Mouse (Mus musculus): ENCODE results near the gene Larp1. TPM values are rescaled to one million over a fixed set of nuclear protein-coding genes. Genes with fewer than 3 reads are reported as not detected.

Larp1 gene
- total RNA-seq, 2 experiments from 2014 or later = 69.1 to 85.8 TPM

DNA sequence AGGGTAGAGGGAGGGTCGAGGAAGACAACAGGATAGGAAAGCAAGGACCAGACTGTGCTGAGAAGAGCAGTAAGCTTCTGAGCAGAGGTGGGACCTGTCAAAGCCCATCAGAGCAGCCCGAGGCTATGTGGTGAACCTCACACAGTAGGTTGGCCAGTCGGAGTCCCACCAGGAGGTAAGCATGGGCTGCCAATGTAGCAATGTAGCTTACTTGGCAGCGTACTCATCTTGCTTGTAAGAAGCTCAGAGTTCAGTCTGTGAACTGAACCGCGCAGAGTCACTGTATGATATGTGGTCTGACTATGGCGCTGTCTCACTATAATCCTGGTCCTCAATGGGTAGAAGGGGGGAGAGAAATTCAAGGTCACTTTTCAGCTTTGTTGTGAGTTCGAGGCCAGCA, 5.7 kb upstream of the Larp1 start:
- no peak for DNase-seq

DNA sequence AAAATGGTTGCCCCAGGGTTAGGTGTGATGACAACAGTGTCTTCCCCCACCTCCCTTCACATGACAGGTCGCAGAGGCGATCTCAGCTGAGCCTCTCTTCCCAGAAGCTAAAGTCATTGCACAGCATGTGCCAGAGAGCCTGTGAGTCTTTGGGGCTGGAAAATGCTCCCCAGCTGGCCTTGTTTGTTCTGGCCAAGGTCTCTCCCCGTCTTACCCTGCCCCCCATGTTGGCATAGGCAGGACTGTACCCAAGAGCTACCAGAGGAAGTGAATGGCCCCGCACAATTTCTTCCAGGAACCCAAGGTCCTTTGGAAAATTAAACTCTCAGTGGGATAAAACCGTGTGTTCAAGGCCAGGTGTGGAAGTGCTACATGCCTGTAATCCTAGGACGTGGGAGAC, 5.1 kb upstream of the Larp1 start:
- DNase-seq = no peak

GRCm38 (mm10) chr11:58005110-58005509, 3.8 kb upstream of the Larp1 start:
- no peak for DNase-seq

GRCm38 (mm10) chr11:58008013-58008412, 851 bp upstream of the Larp1 start:
- no peak for DNase-seq

- DNase-seq = peak; percentile 89
Observed at GRCm38 (mm10) chr11:58008437-58009050, 320 bp upstream of the Larp1 start.

GRCm38 (mm10) chr11:58009516-58010141, 765 bp downstream of the Larp1 start:
- DNase-seq = peak; percentile 74

DNA sequence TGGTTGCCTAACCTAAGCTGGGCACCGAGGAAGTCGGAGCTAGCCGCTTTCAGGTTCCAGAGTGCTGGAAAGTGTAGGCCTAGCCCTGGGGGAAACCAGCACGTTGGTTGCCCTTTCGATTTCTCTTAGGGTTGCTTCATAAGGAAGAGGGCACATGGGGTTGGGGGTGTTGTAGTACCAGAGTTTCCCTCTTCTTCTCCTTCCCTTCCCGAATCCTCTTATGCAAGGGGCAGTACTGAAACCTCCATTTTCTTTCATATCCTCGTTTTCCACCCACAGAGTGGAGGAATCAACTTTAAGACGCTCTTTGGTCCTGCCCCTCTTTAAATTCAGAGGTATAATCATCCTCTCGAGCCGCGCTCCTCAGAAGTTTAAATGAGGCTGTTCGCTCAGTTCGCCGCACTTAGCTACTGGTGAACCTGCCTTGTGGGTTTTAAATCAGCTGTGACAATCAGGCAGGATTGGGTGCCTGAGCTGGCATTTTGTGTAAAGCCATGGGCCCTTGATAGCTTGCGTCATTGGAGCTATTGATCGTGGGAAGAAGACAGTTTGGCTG, 1.4 kb downstream of the Larp1 start:
- DNase-seq = no peak

GRCm38 (mm10) chr11:58010930-58011329, 2.1 kb downstream of the Larp1 start:
- DNase-seq = no peak

DNA sequence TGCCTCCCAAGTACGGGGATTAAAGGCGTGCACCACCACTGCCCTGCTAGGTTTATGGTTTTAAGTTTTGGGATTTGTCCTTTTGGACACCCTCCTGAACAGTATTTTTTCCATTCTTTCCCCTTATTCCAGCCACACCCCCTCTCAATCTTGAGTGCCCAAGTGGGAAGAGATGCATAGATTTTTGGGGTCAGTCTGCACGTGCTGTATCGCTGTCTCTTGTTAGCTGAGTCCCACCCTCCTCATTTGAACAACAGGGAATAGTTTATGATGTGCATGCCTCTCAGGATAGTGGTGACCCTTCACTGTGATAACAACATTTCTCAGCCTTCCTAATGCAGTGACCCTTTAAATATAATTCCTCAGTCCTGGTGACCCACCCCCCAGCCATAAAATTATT, 2.9 kb downstream of the Larp1 start:
- no peak for DNase-seq

DNA sequence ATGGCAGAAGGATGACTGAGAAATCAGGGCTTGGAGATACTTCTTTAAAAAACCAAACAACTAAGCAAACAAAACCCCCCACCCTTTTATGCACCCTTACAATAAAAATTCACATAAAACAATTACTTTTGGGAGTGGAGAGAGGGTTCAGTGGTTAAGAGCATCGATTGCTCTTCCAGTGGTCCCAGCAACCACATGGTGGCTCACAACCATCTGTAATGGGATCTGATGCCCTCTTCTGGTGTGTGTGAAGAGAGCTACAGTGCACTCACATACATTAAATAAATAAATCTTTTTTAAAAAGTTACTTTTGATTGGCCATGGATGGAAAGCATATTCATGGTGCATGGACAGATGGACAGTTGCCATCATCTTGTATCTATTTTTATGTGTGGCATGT, 3.8 kb downstream of the Larp1 start:
- DNase-seq = no peak

- no peak for DNase-seq
Observed at GRCm38 (mm10) chr11:58013100-58013499, 4.2 kb downstream of the Larp1 start.

DNA sequence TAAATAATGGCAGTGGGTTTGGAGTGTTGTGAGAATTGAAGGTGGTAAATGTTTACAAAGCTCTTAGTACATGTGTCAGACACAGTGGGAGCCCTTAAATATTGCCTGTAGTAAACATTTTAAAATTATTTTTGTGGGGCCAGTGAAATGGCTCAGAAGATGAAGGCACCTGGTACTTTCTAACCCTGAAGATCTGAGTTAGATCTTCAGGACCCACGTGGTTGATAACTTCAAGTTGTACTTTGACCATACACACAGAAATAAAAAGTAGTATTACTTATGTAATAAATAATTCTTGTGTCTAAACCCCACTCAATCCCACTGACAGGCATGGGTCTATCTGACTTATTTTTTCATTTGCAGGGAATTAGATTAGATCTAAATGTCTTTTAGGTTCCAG, 5.7 kb downstream of the Larp1 start:
- no peak for DNase-seq

DNA sequence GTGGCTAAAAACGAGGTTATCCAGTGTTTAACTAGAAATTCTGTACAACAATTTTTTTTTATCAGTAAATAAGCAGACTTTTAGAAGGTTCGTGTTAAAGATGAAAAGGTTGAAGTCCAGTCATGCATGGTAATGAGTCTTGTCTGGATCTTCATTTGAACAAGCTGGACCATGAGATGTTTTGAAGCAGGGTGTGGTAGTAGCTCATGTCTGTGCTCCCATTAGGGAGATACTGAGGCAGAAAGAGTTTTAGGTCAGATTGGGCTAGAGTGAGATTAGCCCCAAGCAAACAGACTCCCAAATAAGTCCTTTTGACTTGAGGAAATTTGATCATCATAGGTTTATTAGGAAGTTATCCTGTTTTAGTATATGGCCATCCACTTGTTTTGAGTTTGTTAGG, 6.5 kb downstream of the Larp1 start:
- no peak for DNase-seq

DNA sequence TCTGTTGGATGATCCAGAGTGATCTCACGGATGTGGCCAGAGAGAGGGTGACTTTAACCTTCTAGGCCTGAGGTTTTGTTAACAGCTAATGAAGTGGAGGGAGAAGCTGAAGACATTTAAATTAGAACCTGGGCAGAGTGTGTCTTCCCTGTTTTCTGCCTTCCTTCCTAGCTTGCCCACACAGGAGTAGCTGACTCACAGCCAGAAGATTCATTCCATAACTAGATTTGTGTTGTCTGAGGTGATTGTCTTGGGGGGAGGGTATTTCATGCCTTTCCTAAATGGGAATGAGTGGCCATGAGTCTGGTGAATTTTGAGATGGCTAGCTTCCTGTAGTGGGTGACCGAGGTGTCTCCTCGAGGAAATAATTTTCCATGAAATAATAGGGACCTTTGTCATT, 7.5 kb downstream of the Larp1 start:
- no peak for DNase-seq

GRCm38 (mm10) chr11:58017422-58017821, 8.6 kb downstream of the Larp1 start:
- DNase-seq = no peak

- no peak for DNase-seq
Observed at GRCm38 (mm10) chr11:58018287-58018686, 9.4 kb downstream of the Larp1 start.

DNA sequence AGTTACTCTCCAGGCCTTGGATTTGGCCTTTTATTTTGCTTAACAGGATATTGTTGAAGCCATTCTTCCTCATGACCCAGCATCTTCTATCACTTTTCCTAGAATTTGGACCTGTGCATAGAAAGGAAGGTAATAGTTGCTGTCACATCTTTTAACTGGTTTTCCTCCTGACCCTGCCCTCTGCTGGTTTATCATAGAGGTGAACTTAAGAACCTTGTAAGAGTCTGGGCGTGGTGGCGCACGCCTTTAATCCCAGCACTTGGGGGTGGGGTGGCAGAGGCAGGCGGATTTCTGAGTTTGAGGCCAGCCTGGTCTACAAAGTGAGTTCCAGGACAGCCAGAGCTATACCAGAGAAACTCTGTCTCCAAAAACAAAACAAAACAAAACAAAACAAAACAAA, 9.8 kb downstream of the Larp1 start:
- DNase-seq = no peak

GRCm38 (mm10) chr11:58021095-58021494, 12.2 kb downstream of the Larp1 start:
- no peak for DNase-seq

GRCm38 (mm10) chr11:58021618-58022017, 12.8 kb downstream of the Larp1 start:
- no peak for DNase-seq

DNA sequence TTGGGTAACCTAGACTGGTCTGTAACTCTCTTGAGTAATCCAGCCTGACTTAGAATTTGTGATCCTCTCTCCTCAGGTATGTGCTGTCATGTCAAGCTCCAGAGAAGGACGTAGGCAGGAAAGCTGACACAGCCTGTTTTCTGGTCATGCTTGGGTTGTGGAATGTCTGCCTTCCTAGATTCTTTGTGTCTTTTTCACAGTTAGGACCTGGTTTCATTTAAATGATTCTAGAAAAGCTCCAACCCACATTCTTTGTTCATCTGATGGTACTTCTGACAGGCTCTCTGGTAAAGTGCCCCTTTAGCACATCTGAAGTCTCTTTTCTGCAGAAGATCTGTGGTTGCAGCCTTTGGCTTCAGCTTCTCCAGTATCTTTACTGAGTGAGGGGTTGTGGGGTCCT, 15.4 kb downstream of the Larp1 start:
- DNase-seq = no peak

DNA sequence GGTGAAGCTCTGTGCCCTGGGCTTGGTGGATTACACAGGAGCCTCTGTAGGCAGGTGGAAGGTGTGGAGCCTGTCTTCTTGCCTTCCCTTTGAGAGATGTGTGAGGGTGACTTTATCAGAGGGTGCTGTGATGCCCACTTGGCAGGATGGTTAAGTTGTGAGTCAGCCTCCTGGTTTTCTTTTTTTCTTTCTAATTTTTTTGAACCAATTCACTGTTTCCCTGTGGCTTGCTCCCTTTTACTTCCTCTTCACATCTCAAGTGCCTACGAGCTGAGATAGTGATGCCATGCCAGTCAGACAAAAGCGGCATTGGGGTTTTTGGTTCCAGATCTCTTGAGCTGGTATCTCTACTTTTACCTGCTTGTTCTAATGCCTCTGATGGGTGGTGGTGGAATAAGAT, 15.8 kb downstream of the Larp1 start:
- no peak for DNase-seq

DNA sequence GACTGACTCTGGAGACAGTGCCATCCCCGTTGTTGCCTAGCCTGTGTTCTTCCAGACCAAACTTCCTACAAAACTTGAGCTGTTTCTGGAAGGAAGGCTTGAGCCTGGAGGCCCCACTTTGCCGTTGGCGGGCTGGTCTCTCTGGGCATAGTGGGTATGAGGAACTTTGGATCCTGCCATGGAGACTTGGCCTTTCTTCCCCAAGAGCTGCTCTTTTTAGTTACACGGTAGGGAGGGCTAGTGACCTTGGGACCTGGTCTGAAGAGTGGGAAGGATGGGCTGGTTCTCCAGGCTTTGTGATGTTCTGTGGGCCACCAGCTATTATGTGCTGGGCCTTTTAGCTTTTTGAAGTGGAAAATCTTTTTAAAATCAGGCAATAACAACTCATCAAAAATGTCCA, 17.0 kb downstream of the Larp1 start:
- no peak for DNase-seq

- DNase-seq = no peak
Observed at GRCm38 (mm10) chr11:58026337-58026736, 17.5 kb downstream of the Larp1 start.

DNA sequence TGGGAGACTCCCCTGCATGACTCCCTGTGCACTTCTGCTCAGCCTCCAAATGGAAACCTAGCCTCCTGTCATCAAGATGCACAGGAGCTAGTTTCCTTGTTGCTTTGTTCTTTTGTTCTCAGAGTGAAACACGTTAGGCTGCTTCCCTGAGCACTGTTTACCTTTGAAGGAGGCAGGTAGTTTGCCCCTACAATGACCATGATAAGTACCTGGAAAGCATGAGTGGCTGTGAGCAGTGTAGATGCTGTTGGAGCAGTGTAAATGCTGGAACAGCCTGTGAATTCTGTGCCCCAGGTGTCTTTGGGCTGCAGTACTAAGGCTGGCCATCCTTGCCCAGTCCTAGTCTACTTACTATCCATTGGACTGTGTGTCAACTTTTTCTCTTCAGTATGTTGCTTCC, 18.0 kb downstream of the Larp1 start:
- DNase-seq = no peak
